Mouse (Mus musculus) kidney, embryonic 16.5 days (tissue): Measurements from ENCODE around the gene Pank2. TPM values are rescaled to one million over a fixed set of nuclear protein-coding genes. Genes with fewer than 3 reads are reported as not detected.
"Not testable (repeated sequence)": the region's sequence is repeated elsewhere in the genome, so short reads cannot be mapped to it uniquely, and the experiment has no call there.

Experiments
- ATAC-seq: fragments of 200-750 bp; cut with Nextera tagmentation; 2 replicates; pipeline ENCODE4 v1.8.0; 2017; ENCODE audit warnings: moderate TSS enrichment; ENCODE audit not compliant: low FRiP score, low TSS enrichment
- H3K27ac ChIP-seq: fragments of 300-500 bp; sonication (generic); 2 replicates; pipeline ENCODE4 v1.5.1; 2014; ENCODE audit warnings: low read length
- H3K27me3 ChIP-seq: fragments of 300-500 bp; sonication (generic); 2 replicates; pipeline ENCODE4 v1.6.1; 2014; ENCODE audit warnings: low read length, control low read depth, mixed read lengths; ENCODE audit not compliant: insufficient read depth
- H3K36me3 ChIP-seq: fragments of 300-500 bp; sonication (generic); 2 replicates; pipeline ENCODE4 v1.6.1; 2014; ENCODE audit warnings: low read length, control low read depth, mixed read lengths; ENCODE audit not compliant: insufficient read depth
- H3K4me1 ChIP-seq: fragments of 300-500 bp; sonication (generic); 2 replicates; pipeline ENCODE4 v1.6.1; 2014; ENCODE audit warnings: low read length, control low read depth, mixed read lengths; ENCODE audit not compliant: insufficient read depth
- H3K4me2 ChIP-seq: fragments of 300-500 bp; sonication (generic); replicated peaks from 2 replicates; pipeline ENCODE4 v1.6.1; 2014; ENCODE audit warnings: low read depth, low read length
- H3K4me3 ChIP-seq: fragments of 300-500 bp; sonication (generic); 2 replicates; pipeline ENCODE4 v1.5.1; 2014; ENCODE audit warnings: mild to moderate bottlenecking, low read length
- H3K9ac ChIP-seq: fragments of 300-500 bp; sonication (generic); replicated peaks from 2 replicates; pipeline ENCODE4 v1.6.1; 2014; ENCODE audit warnings: low read length
- H3K9me3 ChIP-seq: fragments of 300-500 bp; sonication (generic); 2 replicates; pipeline ENCODE4 v1.6.1; 2016; ENCODE audit warnings: low read length, control low read depth
- WGBS: fragments of 180-500 bp; shearing (Covaris S2); extraction: QIAGEN DNeasy Blood & Tissue Kit; methylation state at CpG from one replicate; pipeline ENCODE4 v1.1.7; 2014; 5-methylcytosine and 5-hydroxymethylcytosine counted together
- polyA plus RNA-seq: library from polyadenylated mRNA; unstranded; fragments of >200 nt; fragmentation: Nextera tagmentation; extraction: Ambion mirVana; gene quantifications from 2 replicates; pipeline ENCODE4 v1.2.1, GENCODE M21; 2015

The Pank2 gene
- 27.2 and 30.8 TPM in 2 replicates for polyA plus RNA-seq

GRCm38 (mm10) chr2:131262213-131262672, at the start of gene Pank2:
Gene Pank2, plus strand, starts transcription at chr2:131262495.
- WGBS, result 0% methylated on average over 44 of the region's 49 CpGs
- Histone ChIP-seq H3K27me3 (no peaks in the 10 kb centered on the region), H3K4me1 (peaks cover 19% of the 10 kb centered on the region), H3K4me3 (peak within 1 kb of the TSS; percentile 85), H3K36me3 (no peaks in the 10 kb centered on the region), H3K9ac (peak within 1 kb of the TSS; percentile 99), H3K4me2 (peak within 1 kb of the TSS; percentile 86), H3K9me3 (no peaks in the 10 kb centered on the region), H3K27ac (peak within 1 kb of the TSS; percentile 99)
- peak; percentile 100 for ATAC-seq

DNA sequence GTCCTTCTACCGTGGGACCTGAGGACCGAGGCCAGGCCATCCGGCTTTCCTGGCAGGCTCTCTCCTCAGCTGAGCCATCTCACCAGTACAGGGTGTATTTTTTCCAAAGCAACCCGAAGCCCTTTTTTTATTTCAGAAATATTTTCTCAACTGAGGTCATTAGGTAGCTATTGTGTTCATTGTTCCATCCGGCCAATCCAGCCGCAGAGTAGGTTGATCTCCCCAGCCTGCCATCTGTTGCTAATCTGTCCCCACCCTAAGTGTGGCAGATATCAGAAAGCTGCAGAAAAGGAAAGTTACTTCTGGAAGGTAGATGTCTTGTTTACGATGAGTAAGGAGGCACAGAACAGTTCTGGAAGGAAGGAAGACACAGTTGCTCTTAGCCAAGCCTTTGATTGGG, 48.5 kb upstream of the Pank2 start:
- H3K27ac ChIP-seq, result no peak overlapping the region
- no peak overlapping the region for H3K4me2 ChIP-seq
- peaks cover 13% of the 10 kb centered on the region for H3K4me1 ChIP-seq
- no peaks in the 10 kb centered on the region for H3K27me3 ChIP-seq
- 87% methylated on average over 7 of the region's 7 CpGs for WGBS
- H3K4me3 ChIP-seq, result no peak overlapping the region
- H3K36me3 ChIP-seq, result peaks cover 9% of the 10 kb centered on the region; the same call in 1 of the 2 replicates
- H3K9ac ChIP-seq, result no peak overlapping the region
- no peaks in the 10 kb centered on the region for H3K9me3 ChIP-seq
- no peak for ATAC-seq

- Histone ChIP-seq H3K36me3 (peaks cover 9% of the 10 kb centered on the region; the same call in 1 of the 2 replicates), H3K4me1 (peaks cover 2% of the 10 kb centered on the region), H3K27ac (no peak overlapping the region), H3K4me2 (no peak overlapping the region), H3K4me3 (no peak overlapping the region), H3K9me3 (no peaks in the 10 kb centered on the region), H3K9ac (no peak overlapping the region), H3K27me3 (no peaks in the 10 kb centered on the region)
- ATAC-seq, result no peak
- 77% methylated on average over 7 of the region's 7 CpGs for WGBS
Measured at GRCm38 (mm10) chr2:131215941-131216858, 46.1 kb upstream of the Pank2 start.

DNA sequence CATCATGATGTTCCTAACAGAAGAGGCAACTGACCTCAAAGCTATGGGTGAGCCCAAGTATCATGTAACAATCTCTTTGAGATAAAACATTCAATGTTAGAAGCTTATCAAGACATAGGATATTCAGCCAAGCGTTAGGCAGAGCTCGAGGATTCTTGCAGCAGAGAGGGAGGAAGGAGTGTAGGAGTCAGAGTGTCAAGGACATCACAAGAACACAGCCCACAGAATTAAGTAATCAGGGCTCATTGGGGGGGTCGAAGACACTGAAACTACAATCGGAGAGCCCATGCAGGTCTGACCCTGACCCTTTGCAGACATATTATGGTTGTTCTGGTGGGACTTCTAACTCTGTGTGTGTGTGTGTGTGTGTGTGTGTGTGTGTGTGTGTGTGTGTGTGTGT, 42.3 kb upstream of the Pank2 start:
- no peak overlapping the region for H3K9ac ChIP-seq
- H3K4me1 ChIP-seq, result no peaks in the 10 kb centered on the region
- no peaks in the 10 kb centered on the region for H3K27me3 ChIP-seq
- no peak overlapping the region for H3K27ac ChIP-seq
- H3K9me3 ChIP-seq, result no peaks in the 10 kb centered on the region
- 53% methylated on average over 4 of the region's 4 CpGs for WGBS
- ATAC-seq, result no peak
- H3K4me3 ChIP-seq, result no peak overlapping the region
- H3K4me2 ChIP-seq, result no peak overlapping the region
- H3K36me3 ChIP-seq, result no peaks in the 10 kb centered on the region

DNA sequence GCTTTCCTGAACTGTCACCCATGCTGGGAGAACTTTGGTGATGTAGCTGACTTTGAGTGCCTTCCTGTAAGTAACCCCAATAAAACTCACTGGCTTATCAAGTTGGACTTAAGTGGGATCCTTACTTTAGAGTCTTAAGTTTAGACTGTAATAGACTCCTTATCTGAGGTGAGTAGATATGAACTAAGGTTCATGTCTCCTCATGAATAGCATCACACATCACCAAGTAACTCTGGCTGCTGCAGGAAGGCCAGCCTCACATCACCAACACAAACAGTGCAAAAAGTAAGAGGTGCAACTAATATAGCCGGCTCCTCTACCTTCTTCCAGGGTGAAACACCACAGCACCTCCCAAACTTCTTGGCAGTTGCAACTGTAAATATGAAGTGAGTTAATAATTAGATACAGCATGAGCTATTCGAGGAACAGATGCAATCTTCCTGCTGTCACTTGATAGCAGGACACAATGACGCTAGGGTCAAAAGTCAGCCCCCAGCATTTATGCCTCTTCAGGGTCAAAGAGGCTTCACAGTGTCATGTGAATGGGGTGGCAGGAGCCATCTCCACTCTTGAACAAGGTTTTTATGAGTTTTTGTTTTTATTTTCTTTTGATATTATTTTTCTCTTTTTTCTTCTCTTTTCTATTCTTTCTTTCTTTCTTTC, 40.3 kb upstream of the Pank2 start:
- WGBS, result 62% methylated on average over 3 of the region's 3 CpGs

GRCm38 (mm10) chr2:131222562-131222961, 39.7 kb upstream of the Pank2 start:
- Histone ChIP-seq H3K4me1 (no peaks in the 10 kb centered on the region), H3K9ac (no peak overlapping the region), H3K9me3 (no peaks in the 10 kb centered on the region), H3K4me3 (no peak overlapping the region), H3K27ac (no peak overlapping the region), H3K4me2 (no peak overlapping the region), H3K36me3 (no peaks in the 10 kb centered on the region), H3K27me3 (no peaks in the 10 kb centered on the region)
- 53% methylated on average over 5 of the region's 5 CpGs for WGBS
- no peak for ATAC-seq

More for the DNA sequence above, 40.3 kb upstream of the Pank2 start:
- Histone ChIP-seq H3K9me3 (no peaks in the 10 kb centered on the region), H3K4me3 (no peak overlapping the region), H3K27ac (no peak overlapping the region), H3K4me2 (no peak overlapping the region), H3K27me3 (no peaks in the 10 kb centered on the region), H3K9ac (no peak overlapping the region), H3K4me1 (no peaks in the 10 kb centered on the region), H3K36me3 (no peaks in the 10 kb centered on the region)
- no peak for ATAC-seq

DNA sequence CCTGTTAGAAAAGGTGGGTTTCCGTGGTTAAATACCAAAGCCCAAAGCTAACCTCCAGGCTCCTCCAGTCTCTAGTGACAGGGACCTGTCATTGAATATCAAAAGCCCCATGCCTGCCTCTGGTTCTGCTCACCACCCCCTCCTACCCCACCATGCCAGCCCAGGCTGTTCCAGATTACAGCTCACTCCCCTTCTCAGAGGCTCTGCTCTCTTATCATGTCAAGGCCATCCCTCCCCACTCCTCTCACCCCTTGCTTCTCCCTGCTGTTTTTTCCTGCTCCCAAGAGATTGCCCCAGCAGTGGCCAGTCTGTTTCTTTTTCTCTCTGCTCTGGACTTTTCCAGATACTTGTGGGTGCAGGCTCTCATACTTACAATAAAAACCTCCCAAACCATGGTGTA, 38.7 kb upstream of the Pank2 start:
- H3K4me3 ChIP-seq, result no peak overlapping the region
- WGBS, result 68% methylated on average over 1 of the region's 1 CpGs
- no peaks in the 10 kb centered on the region for H3K9me3 ChIP-seq
- no peaks in the 10 kb centered on the region for H3K36me3 ChIP-seq
- H3K4me1 ChIP-seq, result no peaks in the 10 kb centered on the region
- no peak overlapping the region for H3K4me2 ChIP-seq
- no peak overlapping the region for H3K9ac ChIP-seq
- no peak overlapping the region for H3K27ac ChIP-seq
- ATAC-seq, result no peak
- H3K27me3 ChIP-seq, result no peaks in the 10 kb centered on the region

DNA sequence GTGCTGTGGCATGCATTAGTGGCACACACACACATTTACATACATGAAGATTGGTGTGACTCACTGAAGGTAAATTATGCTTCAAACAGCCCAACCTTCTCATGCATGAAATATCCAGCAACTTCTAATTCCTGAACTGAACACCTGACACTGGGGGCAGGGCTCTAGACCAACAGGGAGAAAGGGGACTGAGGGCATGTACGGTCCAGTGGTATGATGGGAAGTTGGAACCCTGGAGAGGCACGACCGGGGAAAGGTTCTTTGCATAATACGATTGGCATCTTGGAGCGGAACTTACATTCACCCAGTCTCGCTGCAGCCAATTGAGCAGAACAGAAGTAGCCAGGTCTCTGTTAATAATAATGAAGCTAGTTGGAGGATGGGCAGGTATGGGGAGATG, 37.1 kb upstream of the Pank2 start:
- H3K27ac ChIP-seq, result peak overlapping the region; percentile 68
- no peaks in the 10 kb centered on the region for H3K36me3 ChIP-seq
- WGBS, result 53% methylated on average over 6 of the region's 6 CpGs
- H3K4me1 ChIP-seq, result no peaks in the 10 kb centered on the region
- no peaks in the 10 kb centered on the region for H3K9me3 ChIP-seq
- no peaks in the 10 kb centered on the region for H3K27me3 ChIP-seq
- no peak overlapping the region for H3K9ac ChIP-seq
- H3K4me2 ChIP-seq, result no peak overlapping the region
- no peak overlapping the region for H3K4me3 ChIP-seq
- peak; percentile 94 for ATAC-seq

GRCm38 (mm10) chr2:131226669-131227068, 35.6 kb upstream of the Pank2 start:
- 60% methylated on average over 2 of the region's 2 CpGs for WGBS
- H3K27me3 ChIP-seq, ATAC-seq, H3K4me1 ChIP-seq, H3K4me3 ChIP-seq, H3K27ac ChIP-seq, H3K36me3 ChIP-seq, H3K9ac ChIP-seq, H3K9me3 ChIP-seq, H3K4me2 ChIP-seq: not testable (repeated sequence)

DNA sequence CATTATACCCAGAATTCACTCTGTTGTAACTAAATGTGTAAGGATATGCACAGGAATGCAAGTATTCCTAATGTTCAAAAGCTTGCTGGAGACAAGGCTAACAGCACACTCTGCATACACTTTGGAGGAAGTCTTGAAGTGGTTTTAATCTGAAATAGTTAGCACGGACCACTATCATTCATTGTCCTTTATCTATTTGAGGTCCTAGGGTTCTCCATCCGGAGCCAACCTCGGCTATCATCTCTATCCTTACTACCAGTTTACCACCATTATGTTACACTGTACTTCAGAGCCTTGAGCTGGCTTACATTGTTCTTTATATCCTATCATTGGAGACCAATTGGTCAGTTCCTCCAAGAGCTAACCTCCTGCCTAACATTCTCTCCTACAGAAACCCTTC, 35.1 kb upstream of the Pank2 start:
- H3K4me2 ChIP-seq, result no peak overlapping the region
- no peak for ATAC-seq
- H3K9ac ChIP-seq, result no peak overlapping the region
- H3K4me1 ChIP-seq, result no peaks in the 10 kb centered on the region
- WGBS, result 91% methylated on average over 3 of the region's 3 CpGs
- H3K4me3 ChIP-seq, result no peak overlapping the region
- no peak overlapping the region for H3K27ac ChIP-seq
- H3K27me3 ChIP-seq, result no peaks in the 10 kb centered on the region
- H3K9me3 ChIP-seq, result no peaks in the 10 kb centered on the region
- H3K36me3 ChIP-seq, result no peaks in the 10 kb centered on the region
